Mouse (Mus musculus) limb, embryonic 12.5 days (tissue): ENCODE measurements at regions not wholly inside any gene's neighbourhood (a gene's known extent, or its start where the extent isn't known, plus 50 kb on each side); places are given as distances from the start of the nearest gene placed in this dataset.
A peak's percentile ranks its signal among the peaks of the same experiment; 100 is the strongest.

Experiments used
- ATAC-seq: fragments of 200-750 bp; cut with Nextera tagmentation; 2 replicates; pipeline ENCODE4 v1.8.0; 2017; ENCODE audit warnings: low read depth, moderate TSS enrichment; ENCODE audit not compliant: insufficient number of reproducible peaks, insufficient read depth, low FRiP score, low TSS enrichment
- H3K27ac ChIP-seq: fragments of 300-500 bp; sonication (generic); 2 replicates; pipeline ENCODE4 v1.5.1; 2016; ENCODE audit warnings: mild to moderate bottlenecking, moderate library complexity
- H3K27me3 ChIP-seq: fragments of 300-500 bp; sonication (generic); 2 replicates; pipeline ENCODE4 v1.6.1; 2016; ENCODE audit warnings: mild to moderate bottlenecking, moderate library complexity
- H3K36me3 ChIP-seq: fragments of 300-500 bp; sonication (generic); 2 replicates; pipeline ENCODE4 v1.6.1; 2016; ENCODE audit warnings: mild to moderate bottlenecking, moderate library complexity
- H3K4me1 ChIP-seq: fragments of 300-500 bp; sonication (generic); replicated peaks from 2 replicates; pipeline ENCODE4 v1.6.1; 2016
- H3K4me2 ChIP-seq: fragments of 300-500 bp; sonication (generic); 2 replicates; pipeline ENCODE4 v1.6.1; 2016; ENCODE audit warnings: mild to moderate bottlenecking, moderate library complexity
- H3K4me3 ChIP-seq: fragments of 300-500 bp; sonication (generic); replicated peaks from 2 replicates; pipeline ENCODE4 v1.5.1; 2016; ENCODE audit warnings: mild to moderate bottlenecking
- H3K9ac ChIP-seq: fragments of 300-500 bp; sonication (generic); replicated peaks from 2 replicates; pipeline ENCODE4 v1.6.1; 2016; ENCODE audit warnings: mild to moderate bottlenecking, moderate library complexity
- H3K9me3 ChIP-seq: fragments of 300-500 bp; sonication (generic); 2 replicates; pipeline ENCODE4 v1.6.1; 2016; ENCODE audit warnings: mild to moderate bottlenecking, moderate library complexity
- WGBS: fragments of 180-500 bp; shearing (Covaris S2); methylation state at CpG from one replicate; pipeline ENCODE4 v1.1.7; 2016; 5-methylcytosine and 5-hydroxymethylcytosine counted together

- Histone ChIP-seq H3K27me3 (no peaks in the 10 kb centered on the region), H3K9me3 (no peaks in the 10 kb centered on the region), H3K36me3 (no peaks in the 10 kb centered on the region), H3K4me3 (no peak overlapping the region), H3K27ac (peak overlapping the region; percentile 24), H3K4me2 (no peak overlapping the region), H3K9ac (no peak overlapping the region), H3K4me1 (0 out of 2 replicates have a peak, but pooled peaks cover 11% of the 10 kb centered on the region)
- no peak for ATAC-seq
- WGBS = 63% methylated on average over 5 of the region's 5 CpGs
Observed at GRCm38 (mm10) chr1:137670650-137671049, 504.9 kb downstream of the Ptprc start.

DNA sequence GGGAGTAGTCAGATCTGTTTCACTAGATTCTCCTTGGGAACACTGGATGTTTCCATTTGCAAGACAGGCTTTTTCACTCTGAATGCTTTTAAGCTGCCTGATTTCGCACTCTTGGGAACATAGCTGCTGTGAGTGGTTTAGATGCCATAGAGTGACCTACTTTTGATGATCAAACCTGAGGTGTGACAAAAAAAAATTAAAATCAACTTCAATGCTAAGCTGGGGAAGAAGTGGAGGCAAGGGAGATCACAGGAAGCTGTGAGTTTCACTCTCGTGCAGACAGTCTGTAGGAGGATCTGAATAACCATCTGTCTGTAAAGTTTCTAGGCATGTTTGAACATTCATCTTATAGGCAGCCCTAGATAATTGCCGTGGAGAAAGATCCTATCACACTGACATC is 505.7 kb downstream of the Ptprc start:
- Histone ChIP-seq H3K9me3 (no peaks in the 10 kb centered on the region), H3K4me1 (0 out of 2 replicates have a peak, but pooled peaks cover 14% of the 10 kb centered on the region), H3K27ac (no peak overlapping the region), H3K4me3 (no peak overlapping the region), H3K27me3 (no peaks in the 10 kb centered on the region), H3K4me2 (no peak overlapping the region), H3K36me3 (no peaks in the 10 kb centered on the region), H3K9ac (no peak overlapping the region)
- no peak for ATAC-seq
- WGBS = 87% methylated on average over 3 of the region's 3 CpGs

DNA sequence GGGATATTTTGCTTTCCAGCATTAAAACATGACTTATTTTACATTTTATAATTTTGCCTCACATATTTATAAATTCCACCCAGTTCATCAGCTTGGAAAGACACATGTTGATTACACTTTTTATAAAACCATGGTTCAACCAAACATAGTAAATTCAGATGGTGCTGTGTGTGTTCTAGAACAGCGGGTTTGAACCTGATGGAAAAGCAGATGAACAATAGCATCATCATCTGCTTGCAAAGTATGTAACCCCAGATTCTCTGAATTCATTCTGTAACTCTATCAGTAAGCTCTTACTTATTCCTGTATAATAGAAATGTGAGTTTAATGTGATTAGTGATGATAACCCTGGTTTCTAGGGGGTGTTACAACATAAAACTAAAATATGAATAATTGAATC is 517.4 kb downstream of the Ptprc start:
- H3K27me3 ChIP-seq = no peaks in the 10 kb centered on the region
- no peak overlapping the region for H3K27ac ChIP-seq
- 95% methylated on average over 1 of the region's 1 CpGs for WGBS
- H3K4me3 ChIP-seq = no peak overlapping the region
- H3K4me2 ChIP-seq = no peak overlapping the region
- no peak for ATAC-seq
- H3K36me3 ChIP-seq = no peaks in the 10 kb centered on the region
- no peaks in the 10 kb centered on the region for H3K9me3 ChIP-seq
- no peak overlapping the region for H3K9ac ChIP-seq
- peaks cover 9% of the 10 kb centered on the region for H3K4me1 ChIP-seq

- Histone ChIP-seq H3K4me2 (no peak overlapping the region), H3K9me3 (no peaks in the 10 kb centered on the region), H3K36me3 (no peaks in the 10 kb centered on the region), H3K27me3 (no peaks in the 10 kb centered on the region), H3K9ac (no peak overlapping the region), H3K4me3 (no peak overlapping the region), H3K27ac (no peak overlapping the region), H3K4me1 (peaks cover 12% of the 10 kb centered on the region)
- no peak for ATAC-seq
- WGBS = 75% methylated on average over 6 of the region's 6 CpGs
Observed at GRCm38 (mm10) chr1:137656900-137657458, 518.5 kb downstream of the Ptprc start.

- 0 out of 2 replicates have a peak, but pooled peaks have one; percentile 61 for ATAC-seq
- H3K27ac ChIP-seq = peak overlapping the region; percentile 90
- no peaks in the 10 kb centered on the region for H3K27me3 ChIP-seq
- no peaks in the 10 kb centered on the region for H3K36me3 ChIP-seq
- peaks cover 26% of the 10 kb centered on the region for H3K4me1 ChIP-seq
- no peak overlapping the region for H3K4me3 ChIP-seq
- 19% methylated on average over 4 of the region's 4 CpGs for WGBS
- H3K9ac ChIP-seq = no peak overlapping the region
- H3K9me3 ChIP-seq = no peaks in the 10 kb centered on the region
- H3K4me2 ChIP-seq = no peak overlapping the region
Observed at GRCm38 (mm10) chr1:137654171-137654570, 521.3 kb downstream of the Ptprc start.

DNA sequence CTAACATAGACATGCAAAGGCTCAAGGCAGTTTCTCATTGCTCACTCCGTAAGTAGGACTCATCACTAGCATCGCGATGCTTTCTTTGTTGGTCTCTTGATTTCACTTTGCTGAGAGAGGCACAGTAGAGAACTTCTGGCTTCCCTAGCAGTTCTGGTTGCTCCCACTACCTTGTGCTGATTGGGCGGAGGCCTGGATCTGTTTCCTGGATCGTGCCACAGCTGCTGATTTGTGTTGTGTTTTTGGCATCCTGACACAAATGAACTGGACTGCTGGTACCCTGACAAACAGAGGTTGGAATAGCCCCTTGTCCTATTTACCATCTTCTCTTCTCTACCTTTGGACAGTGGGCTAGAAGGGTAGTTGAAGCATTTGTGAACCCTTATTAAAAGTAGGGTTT is 522.0 kb downstream of the Ptprc start:
- Histone ChIP-seq H3K27ac (peak overlapping the region; percentile 90), H3K4me1 (peaks cover 26% of the 10 kb centered on the region)
- 62% methylated on average over 5 of the region's 5 CpGs for WGBS

DNA sequence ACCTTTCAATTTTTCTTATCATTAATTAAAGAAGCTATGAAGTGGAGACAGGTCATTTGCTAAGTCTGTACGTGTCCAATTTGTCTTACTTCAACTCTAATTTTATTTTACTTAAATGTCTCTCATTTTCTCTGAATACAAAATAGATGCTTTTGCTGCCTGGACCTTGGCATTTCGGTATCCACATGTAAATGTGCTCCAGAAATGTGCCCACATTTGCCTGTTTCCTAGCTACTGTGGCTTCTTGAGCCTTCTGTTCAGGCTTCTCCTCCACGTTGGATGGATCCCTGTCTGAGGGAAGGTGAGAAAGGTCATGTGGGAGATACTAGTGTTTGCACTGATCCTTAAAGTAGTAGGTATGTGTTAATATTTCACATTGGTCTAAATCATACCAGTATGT is 524.9 kb downstream of the Ptprc start:
- Histone ChIP-seq H3K9ac (no peak overlapping the region), H3K27me3 (no peaks in the 10 kb centered on the region), H3K4me2 (no peak overlapping the region), H3K9me3 (no peaks in the 10 kb centered on the region), H3K4me3 (no peak overlapping the region), H3K36me3 (no peaks in the 10 kb centered on the region), H3K4me1 (peaks cover 23% of the 10 kb centered on the region), H3K27ac (no peak overlapping the region)
- 53% methylated on average over 3 of the region's 3 CpGs for WGBS
- ATAC-seq = no peak

More for the DNA sequence above, 522.0 kb downstream of the Ptprc start:
- H3K4me3 ChIP-seq = no peak overlapping the region
- ATAC-seq = no peak
- H3K4me2 ChIP-seq = no peak overlapping the region
- H3K27me3 ChIP-seq = no peaks in the 10 kb centered on the region
- no peaks in the 10 kb centered on the region for H3K9me3 ChIP-seq
- H3K36me3 ChIP-seq = no peaks in the 10 kb centered on the region
- H3K9ac ChIP-seq = no peak overlapping the region

DNA sequence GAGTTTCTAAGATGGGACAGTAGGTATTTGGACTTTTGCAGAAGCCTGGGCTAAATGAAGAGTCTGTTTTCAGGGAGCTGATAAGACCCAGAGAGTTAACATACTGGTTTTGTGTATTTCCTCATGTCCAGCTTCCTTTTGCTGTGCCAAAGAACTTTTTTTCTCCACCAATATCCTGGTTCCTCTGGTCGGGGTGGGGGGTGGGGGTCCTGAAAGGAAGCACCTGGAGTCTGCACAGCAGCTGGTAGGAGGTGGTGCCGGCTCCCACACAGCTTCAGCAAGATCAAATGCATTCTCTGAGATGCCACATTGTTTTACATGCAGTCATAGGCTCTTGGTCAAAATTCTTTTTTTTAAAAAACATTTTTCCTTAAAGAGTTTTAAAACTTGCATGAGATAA is 525.4 kb downstream of the Ptprc start:
- no peak overlapping the region for H3K4me3 ChIP-seq
- H3K27ac ChIP-seq = peak overlapping the region; percentile 68
- H3K36me3 ChIP-seq = no peaks in the 10 kb centered on the region
- 5% methylated on average over 2 of the region's 2 CpGs for whole genome bisulfite sequencing
- H3K4me1 ChIP-seq = peaks cover 26% of the 10 kb centered on the region
- 0 out of 2 replicates have a peak, but pooled peaks have one; percentile 53 for ATAC-seq
- H3K27me3 ChIP-seq = no peaks in the 10 kb centered on the region
- H3K4me2 ChIP-seq = no peak overlapping the region
- H3K9me3 ChIP-seq = no peaks in the 10 kb centered on the region
- H3K9ac ChIP-seq = no peak overlapping the region

GRCm38 (mm10) chr1:137648832-137649231 is 526.7 kb downstream of the Ptprc start:
- H3K9ac ChIP-seq = no peak overlapping the region
- WGBS = 83% methylated on average over 1 of the region's 1 CpGs

GRCm38 (mm10) chr1:137644601-137645040 is 530.9 kb downstream of the Ptprc start:
- peak overlapping the region; percentile 45; the same call in 1 of the 2 replicates for H3K27ac ChIP-seq
- WGBS = 37% methylated on average over 6 of the region's 6 CpGs
- peak; percentile 63 for ATAC-seq

More at GRCm38 (mm10) chr1:137648832-137649231, 526.7 kb downstream of the Ptprc start:
- Histone ChIP-seq H3K27me3 (no peaks in the 10 kb centered on the region), H3K27ac (no peak overlapping the region), H3K4me3 (no peak overlapping the region), H3K4me2 (no peak overlapping the region), H3K36me3 (no peaks in the 10 kb centered on the region), H3K9me3 (no peaks in the 10 kb centered on the region), H3K4me1 (peaks cover 35% of the 10 kb centered on the region)
- no peak for ATAC-seq

DNA sequence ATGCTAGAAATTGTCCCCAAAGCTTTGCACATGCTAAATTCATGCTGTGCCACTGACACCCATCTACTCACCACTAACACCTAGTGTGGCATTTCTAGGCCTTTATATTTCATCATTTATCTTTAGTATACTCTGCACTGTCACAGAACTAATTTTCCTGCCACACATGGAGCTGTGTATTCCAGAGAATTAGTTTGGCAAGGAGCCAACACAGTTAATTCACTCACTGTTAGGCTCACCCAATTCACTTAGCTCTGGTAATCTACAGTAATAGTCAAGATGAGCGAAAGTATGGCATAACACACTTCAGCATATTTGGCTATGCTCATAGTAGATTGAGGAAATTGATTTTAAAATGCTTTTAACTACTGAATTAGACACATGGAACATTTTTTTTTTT is 532.0 kb downstream of the Ptprc start:
- H3K36me3 ChIP-seq = no peaks in the 10 kb centered on the region
- no peak overlapping the region for H3K4me2 ChIP-seq
- no peak overlapping the region for H3K4me3 ChIP-seq
- WGBS = 92% methylated on average over 1 of the region's 1 CpGs
- no peaks in the 10 kb centered on the region for H3K27me3 ChIP-seq
- H3K27ac ChIP-seq = no peak overlapping the region
- ATAC-seq = no peak
- peaks cover 12% of the 10 kb centered on the region for H3K4me1 ChIP-seq
- no peaks in the 10 kb centered on the region for H3K9me3 ChIP-seq
- no peak overlapping the region for H3K9ac ChIP-seq

More at GRCm38 (mm10) chr1:137644601-137645040, 530.9 kb downstream of the Ptprc start:
- no peaks in the 10 kb centered on the region for H3K27me3 ChIP-seq
- no peak overlapping the region for H3K4me2 ChIP-seq
- no peak overlapping the region for H3K9ac ChIP-seq
- no peaks in the 10 kb centered on the region for H3K9me3 ChIP-seq
- no peaks in the 10 kb centered on the region for H3K36me3 ChIP-seq
- no peak overlapping the region for H3K4me3 ChIP-seq
- H3K4me1 ChIP-seq = peaks cover 15% of the 10 kb centered on the region

GRCm38 (mm10) chr1:137640848-137641247 is 534.7 kb downstream of the Ptprc start:
- 61% methylated on average over 7 of the region's 7 CpGs for WGBS
- H3K4me1 ChIP-seq = peaks cover 23% of the 10 kb centered on the region
- H3K9ac ChIP-seq = no peak overlapping the region
- no peak overlapping the region for H3K4me3 ChIP-seq
- ATAC-seq = no peak
- no peak overlapping the region for H3K27ac ChIP-seq
- H3K36me3 ChIP-seq = no peaks in the 10 kb centered on the region
- no peaks in the 10 kb centered on the region for H3K9me3 ChIP-seq
- no peaks in the 10 kb centered on the region for H3K27me3 ChIP-seq
- H3K4me2 ChIP-seq = no peak overlapping the region
